Mouse (Mus musculus): ENCODE results near the gene Camk1d. TPM values are rescaled to one million over a fixed set of nuclear protein-coding genes. Genes with fewer than 3 reads are reported as not detected.

Gene Camk1d
- polyA plus RNA-seq, 1 experiment from 2014 or later: 5.6 TPM

DNA sequence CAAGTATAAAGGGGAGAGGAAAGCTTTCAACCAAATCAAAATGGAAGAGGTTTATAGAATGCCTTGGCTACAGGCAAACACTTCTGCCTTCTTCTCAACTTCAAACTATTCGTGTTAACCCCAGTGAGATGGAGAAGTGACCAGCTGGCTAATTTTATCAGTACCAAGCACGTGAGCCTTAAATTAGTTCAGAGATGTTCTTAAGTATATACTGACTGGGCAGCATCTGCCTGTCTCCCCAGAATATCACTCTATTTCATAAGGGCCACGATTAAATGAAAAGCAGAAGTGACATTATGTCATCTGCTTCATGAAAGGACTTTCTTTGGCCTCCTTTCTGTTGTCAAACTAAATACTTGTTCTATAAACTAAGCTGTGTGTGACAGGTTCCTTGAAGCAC lies 22.6 kb downstream of the Camk1d start:
- H3K9ac ChIP-seq (ENCODE audit: low read length): no peak overlapping the region
- no peaks in the 10 kb centered on the region for H3K9me3 ChIP-seq (ENCODE audit: control insufficient read depth, low read length)
- no peaks in the 10 kb centered on the region for H3K36me3 ChIP-seq (ENCODE audit: control insufficient read depth, insufficient read depth, low read length)
- 58% methylated on average over 3 of the region's 3 CpGs for WGBS
- H3K4me2 ChIP-seq (ENCODE audit: low read length): no peak overlapping the region
- no peaks in the 10 kb centered on the region for H3K4me1 ChIP-seq (ENCODE audit: control insufficient read depth in 2 of 2, insufficient read depth in 2 of 2, low read length in 2 of 2)
- no peak overlapping the region for H3K4me3 ChIP-seq (ENCODE audit: control insufficient read depth in 1 of 2, insufficient read depth in 1 of 2, low read depth in 1 of 2, low read length in 2 of 2)
- ATAC-seq (ENCODE audit: insufficient number of reproducible peaks, insufficient read depth, low FRiP score, low read depth): no peak
- H3K27me3 ChIP-seq (ENCODE audit: control insufficient read depth, insufficient read depth, low read length): no peaks in the 10 kb centered on the region
- H3K27ac ChIP-seq (replicated peaks in 1 of 2; ENCODE audit: control insufficient read depth in 1 of 2, insufficient read depth in 1 of 2, low read depth in 2 of 2, low read length in 2 of 2): no peak overlapping the region

DNA sequence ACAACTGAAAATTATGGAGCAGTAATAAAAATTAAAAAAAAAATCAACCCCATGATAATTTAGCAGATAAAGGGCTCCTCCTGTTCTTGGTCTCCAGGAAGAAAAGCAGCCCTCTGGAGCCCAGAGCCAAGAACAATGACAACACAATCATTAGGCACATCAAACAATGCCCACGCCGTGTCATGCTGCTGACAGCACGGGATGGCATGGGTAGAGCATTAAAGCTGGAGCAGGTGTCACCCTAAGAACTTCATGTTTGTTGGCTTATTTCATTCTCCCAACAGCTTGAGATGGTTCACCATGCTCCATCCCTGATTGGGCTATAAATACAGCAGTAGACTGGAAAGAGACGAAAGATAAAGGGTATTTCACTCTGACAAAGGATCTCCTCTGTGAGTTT lies 30.9 kb downstream of the Camk1d start:
- ATAC-seq (ENCODE audit: insufficient number of reproducible peaks, insufficient read depth, low FRiP score, low read depth): no peak
- no peaks in the 10 kb centered on the region for H3K36me3 ChIP-seq (ENCODE audit: control insufficient read depth, insufficient read depth, low read length)
- H3K9me3 ChIP-seq (ENCODE audit: control insufficient read depth, low read length): no peaks in the 10 kb centered on the region
- no peak overlapping the region for H3K27ac ChIP-seq (replicated peaks in 1 of 2; ENCODE audit: control insufficient read depth in 1 of 2, insufficient read depth in 1 of 2, low read depth in 2 of 2, low read length in 2 of 2)
- H3K27me3 ChIP-seq (ENCODE audit: control insufficient read depth, insufficient read depth, low read length): no peaks in the 10 kb centered on the region
- no peaks in the 10 kb centered on the region; a peak in 1 of 4 replicates for H3K4me1 ChIP-seq (ENCODE audit: control insufficient read depth in 2 of 2, insufficient read depth in 2 of 2, low read length in 2 of 2)
- WGBS: 77% methylated on average over 4 of the region's 4 CpGs
- H3K4me3 ChIP-seq (ENCODE audit: control insufficient read depth in 1 of 2, insufficient read depth in 1 of 2, low read depth in 1 of 2, low read length in 2 of 2): no peak overlapping the region
- no peak overlapping the region for H3K9ac ChIP-seq (ENCODE audit: low read length)
- H3K4me2 ChIP-seq (ENCODE audit: low read length): no peak overlapping the region

DNA sequence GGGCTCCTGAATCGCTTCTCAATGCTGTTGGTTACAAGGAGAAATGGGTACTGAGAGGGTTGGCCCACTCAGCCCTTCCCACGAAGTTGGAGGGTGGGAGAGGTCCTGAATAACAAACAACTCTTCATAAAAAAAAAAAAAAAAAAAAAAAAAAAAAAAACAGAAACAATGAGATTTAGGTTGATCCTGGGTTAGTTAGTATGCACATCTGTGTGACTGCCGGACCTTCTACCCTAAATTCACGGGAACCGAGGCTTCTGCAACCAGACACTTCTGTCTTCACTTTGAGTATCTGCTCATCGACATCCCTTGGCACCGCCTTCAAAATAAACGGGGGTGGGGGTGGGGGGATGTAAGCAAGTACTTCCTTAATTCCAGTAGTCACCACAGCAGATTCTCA lies 32.4 kb downstream of the Camk1d start:
- Histone ChIP-seq H3K4me3 (ENCODE audit: control insufficient read depth in 1 of 2, insufficient read depth in 1 of 2, low read depth in 1 of 2, low read length in 2 of 2) (no peak overlapping the region), H3K4me2 (ENCODE audit: low read length) (no peak overlapping the region), H3K27me3 (ENCODE audit: control insufficient read depth, insufficient read depth, low read length) (no peaks in the 10 kb centered on the region), H3K27ac (replicated peaks in 1 of 2; ENCODE audit: control insufficient read depth in 1 of 2, insufficient read depth in 1 of 2, low read depth in 2 of 2, low read length in 2 of 2) (no peak overlapping the region), H3K9ac (ENCODE audit: low read length) (no peak overlapping the region), H3K4me1 (ENCODE audit: control insufficient read depth in 2 of 2, insufficient read depth in 2 of 2, low read length in 2 of 2) (peaks cover 0 to 2% of the 10 kb centered on the region in 2 experiments; a peak in 2 of 4 replicates), H3K9me3 (ENCODE audit: control insufficient read depth, low read length) (no peaks in the 10 kb centered on the region), H3K36me3 (ENCODE audit: control insufficient read depth, insufficient read depth, low read length) (no peaks in the 10 kb centered on the region)
- ATAC-seq (ENCODE audit: insufficient number of reproducible peaks, insufficient read depth, low FRiP score, low read depth): no peak
- WGBS: 76% methylated on average over 8 of the region's 8 CpGs

DNA sequence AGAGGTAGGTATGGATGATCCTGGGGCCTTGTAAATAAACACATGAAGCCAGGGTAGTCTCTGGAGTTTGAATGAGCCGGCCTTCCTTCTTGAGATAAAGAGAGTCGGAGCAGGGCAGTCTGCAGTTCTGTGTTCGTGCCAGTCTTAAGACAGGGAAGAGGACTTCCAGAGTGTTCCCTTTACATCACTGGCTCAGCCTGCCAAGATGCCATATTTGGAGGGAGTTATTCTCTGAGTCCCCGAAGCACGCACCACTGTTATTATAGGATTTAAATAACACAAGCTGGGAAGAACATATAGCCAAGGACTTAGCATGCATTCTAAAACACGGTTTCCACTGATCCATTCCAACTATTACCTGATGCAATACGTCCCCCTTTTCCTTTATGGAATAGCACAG lies 33.0 kb downstream of the Camk1d start:
- no peak overlapping the region for H3K9ac ChIP-seq (ENCODE audit: low read length)
- no peak overlapping the region for H3K4me2 ChIP-seq (ENCODE audit: low read length)
- ATAC-seq (ENCODE audit: insufficient number of reproducible peaks, insufficient read depth, low FRiP score, low read depth): no peak
- no peaks in the 10 kb centered on the region for H3K27me3 ChIP-seq (ENCODE audit: control insufficient read depth, insufficient read depth, low read length)
- H3K4me3 ChIP-seq (ENCODE audit: control insufficient read depth in 1 of 2, insufficient read depth in 1 of 2, low read depth in 1 of 2, low read length in 2 of 2): no peak overlapping the region
- H3K27ac ChIP-seq (replicated peaks in 1 of 2; ENCODE audit: control insufficient read depth in 1 of 2, insufficient read depth in 1 of 2, low read depth in 2 of 2, low read length in 2 of 2): no peak overlapping the region
- H3K9me3 ChIP-seq (ENCODE audit: control insufficient read depth, low read length): no peaks in the 10 kb centered on the region
- WGBS: 60% methylated on average over 7 of the region's 7 CpGs
- H3K36me3 ChIP-seq (ENCODE audit: control insufficient read depth, insufficient read depth, low read length): no peaks in the 10 kb centered on the region
- peaks cover 2% of the 10 kb centered on the region in 2 experiments; a peak in 3 of 4 replicates for H3K4me1 ChIP-seq (ENCODE audit: control insufficient read depth in 2 of 2, insufficient read depth in 2 of 2, low read length in 2 of 2)

DNA sequence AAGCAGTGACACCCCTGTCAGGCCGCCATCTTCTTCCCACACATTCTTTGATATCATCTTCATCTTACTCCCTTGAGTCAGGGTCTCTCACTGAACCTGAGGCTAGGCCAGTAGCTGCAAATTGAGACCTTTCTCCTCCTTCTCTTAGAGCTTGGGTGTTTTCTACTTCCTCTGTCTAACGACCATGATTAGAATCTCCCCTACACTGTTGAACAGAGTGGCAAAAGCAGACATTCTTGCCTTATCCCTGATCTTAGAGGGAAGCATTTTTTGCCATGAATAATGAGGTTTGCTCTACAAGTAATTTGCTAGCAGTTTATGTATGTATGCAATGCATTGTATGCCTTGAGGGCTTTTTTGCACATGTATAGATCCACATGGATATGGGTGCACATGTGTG lies 35.3 kb downstream of the Camk1d start:
- ATAC-seq (ENCODE audit: insufficient number of reproducible peaks, insufficient read depth, low FRiP score, low read depth): no peak
- H3K4me3 ChIP-seq (ENCODE audit: control insufficient read depth in 1 of 2, insufficient read depth in 1 of 2, low read depth in 1 of 2, low read length in 2 of 2): no peak overlapping the region
- H3K27ac ChIP-seq (replicated peaks in 1 of 2; ENCODE audit: control insufficient read depth in 1 of 2, insufficient read depth in 1 of 2, low read depth in 2 of 2, low read length in 2 of 2): no peak overlapping the region
- H3K36me3 ChIP-seq (ENCODE audit: control insufficient read depth, insufficient read depth, low read length): no peaks in the 10 kb centered on the region
- no peaks in the 10 kb centered on the region for H3K9me3 ChIP-seq (ENCODE audit: control insufficient read depth, low read length)
- no peak overlapping the region for H3K9ac ChIP-seq (ENCODE audit: low read length)
- H3K4me1 ChIP-seq (ENCODE audit: control insufficient read depth in 2 of 2, insufficient read depth in 2 of 2, low read length in 2 of 2): peaks cover 2 to 8% of the 10 kb centered on the region in 2 experiments; a peak in 3 of 4 replicates
- WGBS: 72% methylated on average over 2 of the region's 2 CpGs
- no peaks in the 10 kb centered on the region for H3K27me3 ChIP-seq (ENCODE audit: control insufficient read depth, insufficient read depth, low read length)
- H3K4me2 ChIP-seq (ENCODE audit: low read length): no peak overlapping the region

DNA sequence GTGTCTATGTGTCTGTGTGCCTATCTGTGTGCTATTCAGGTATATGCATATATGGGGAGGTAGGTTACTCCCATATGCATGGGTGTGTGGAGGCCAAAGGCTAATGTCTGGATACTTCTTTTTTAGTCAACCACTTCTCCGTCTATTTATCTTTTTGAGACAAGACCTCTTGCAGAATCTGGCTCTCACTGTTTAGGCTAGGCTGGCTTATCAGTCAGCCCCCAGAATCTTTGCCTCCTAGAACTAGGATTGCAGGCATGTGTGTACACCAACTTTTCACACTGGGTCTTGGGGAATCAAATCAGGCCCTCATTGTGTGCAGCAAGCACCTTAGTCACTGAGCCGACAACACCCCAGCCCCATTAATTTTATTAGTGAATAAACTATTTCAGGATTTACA lies 36.8 kb downstream of the Camk1d start:
- H3K9ac ChIP-seq (ENCODE audit: low read length): no peak overlapping the region
- peaks cover 2 to 8% of the 10 kb centered on the region in 2 experiments; a peak in 3 of 4 replicates for H3K4me1 ChIP-seq (ENCODE audit: control insufficient read depth in 2 of 2, insufficient read depth in 2 of 2, low read length in 2 of 2)
- no peaks in the 10 kb centered on the region for H3K27me3 ChIP-seq (ENCODE audit: control insufficient read depth, insufficient read depth, low read length)
- H3K36me3 ChIP-seq (ENCODE audit: control insufficient read depth, insufficient read depth, low read length): no peaks in the 10 kb centered on the region
- 40% methylated on average over 2 of the region's 2 CpGs for WGBS
- H3K4me2 ChIP-seq (ENCODE audit: low read length): no peak overlapping the region
- H3K9me3 ChIP-seq (ENCODE audit: control insufficient read depth, low read length): no peaks in the 10 kb centered on the region
- ATAC-seq (ENCODE audit: insufficient number of reproducible peaks, insufficient read depth, low FRiP score, low read depth): no peak
- H3K4me3 ChIP-seq (ENCODE audit: control insufficient read depth in 1 of 2, insufficient read depth in 1 of 2, low read depth in 1 of 2, low read length in 2 of 2): no peak overlapping the region
- H3K27ac ChIP-seq (replicated peaks in 1 of 2; ENCODE audit: control insufficient read depth in 1 of 2, insufficient read depth in 1 of 2, low read depth in 2 of 2, low read length in 2 of 2): no peak overlapping the region

DNA sequence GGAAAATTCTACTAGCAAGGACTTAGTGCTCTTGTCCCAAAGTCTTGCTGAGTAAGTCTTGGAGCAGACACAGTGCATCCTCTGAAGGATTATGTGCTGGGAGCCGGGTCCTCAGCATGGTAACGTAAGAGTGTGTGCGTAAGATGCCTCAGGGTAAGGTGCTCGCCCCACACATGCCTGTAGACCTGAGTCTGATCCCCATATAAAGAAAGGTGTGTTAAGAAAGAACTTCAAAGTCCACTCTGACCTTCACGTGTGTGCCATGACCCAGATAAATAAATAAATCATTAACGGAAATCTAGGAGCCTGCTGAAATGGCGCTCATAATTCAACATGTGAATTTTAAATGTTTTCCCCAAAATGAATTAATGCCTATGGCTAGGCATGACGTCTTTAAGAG lies 37.5 kb downstream of the Camk1d start:
- ATAC-seq (ENCODE audit: insufficient number of reproducible peaks, insufficient read depth, low FRiP score, low read depth): no peak
- Histone ChIP-seq H3K27ac (replicated peaks in 1 of 2; ENCODE audit: control insufficient read depth in 1 of 2, insufficient read depth in 1 of 2, low read depth in 2 of 2, low read length in 2 of 2) (no peak overlapping the region), H3K27me3 (ENCODE audit: control insufficient read depth, insufficient read depth, low read length) (no peaks in the 10 kb centered on the region), H3K4me2 (ENCODE audit: low read length) (no peak overlapping the region), H3K4me3 (ENCODE audit: control insufficient read depth in 1 of 2, insufficient read depth in 1 of 2, low read depth in 1 of 2, low read length in 2 of 2) (no peak overlapping the region), H3K9ac (ENCODE audit: low read length) (no peak overlapping the region), H3K4me1 (ENCODE audit: control insufficient read depth in 2 of 2, insufficient read depth in 2 of 2, low read length in 2 of 2) (peaks cover 2 to 8% of the 10 kb centered on the region in 2 experiments; a peak in 3 of 4 replicates), H3K9me3 (ENCODE audit: control insufficient read depth, low read length) (no peaks in the 10 kb centered on the region), H3K36me3 (ENCODE audit: control insufficient read depth, insufficient read depth, low read length) (no peaks in the 10 kb centered on the region)
- 77% methylated on average over 8 of the region's 8 CpGs for WGBS

DNA sequence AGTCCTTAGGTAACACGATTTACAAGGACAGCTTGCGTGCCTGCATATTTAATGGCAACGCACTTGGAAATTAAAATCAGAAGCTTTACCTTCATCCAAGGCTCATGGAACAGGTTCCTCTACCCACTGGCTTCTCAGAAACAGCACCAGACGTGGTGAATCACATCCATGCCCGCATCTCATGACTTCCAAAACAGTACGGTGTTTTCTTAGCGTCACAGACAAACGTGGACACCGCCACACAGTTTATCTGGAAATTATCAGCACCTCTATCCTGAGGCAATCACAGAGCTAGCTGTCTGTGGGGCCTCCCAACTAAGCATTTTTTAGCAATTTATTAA lies 38.2 kb downstream of the Camk1d start:
- H3K27me3 ChIP-seq (ENCODE audit: control insufficient read depth, insufficient read depth, low read length): no peaks in the 10 kb centered on the region
- H3K36me3 ChIP-seq (ENCODE audit: control insufficient read depth, insufficient read depth, low read length): no peaks in the 10 kb centered on the region
- H3K4me2 ChIP-seq (ENCODE audit: low read length): no peak overlapping the region
- H3K4me3 ChIP-seq (ENCODE audit: control insufficient read depth in 1 of 2, insufficient read depth in 1 of 2, low read depth in 1 of 2, low read length in 2 of 2): no peak overlapping the region
- no peak for ATAC-seq (ENCODE audit: insufficient number of reproducible peaks, insufficient read depth, low FRiP score, low read depth)
- WGBS: 37% methylated on average over 9 of the region's 9 CpGs
- no peak overlapping the region for H3K27ac ChIP-seq (replicated peaks in 1 of 2; ENCODE audit: control insufficient read depth in 1 of 2, insufficient read depth in 1 of 2, low read depth in 2 of 2, low read length in 2 of 2)
- H3K9me3 ChIP-seq (ENCODE audit: control insufficient read depth, low read length): no peaks in the 10 kb centered on the region
- peaks cover 2 to 8% of the 10 kb centered on the region in 2 experiments; a peak in 3 of 4 replicates for H3K4me1 ChIP-seq (ENCODE audit: control insufficient read depth in 2 of 2, insufficient read depth in 2 of 2, low read length in 2 of 2)
- H3K9ac ChIP-seq (ENCODE audit: low read length): no peak overlapping the region

Measured in heart, embryonic 14.5 days (tissue).